Mouse (Mus musculus) gastrocnemius, adult 18-20 months (tissue): ENCODE measurements at regions not wholly inside any gene's neighbourhood (a gene's known extent, or its start where the extent isn't known, plus 50 kb on each side); places are given as distances from the start of the nearest gene placed in this dataset.
"Not testable (repeated sequence)": the region's sequence is repeated elsewhere in the genome, so short reads cannot be mapped to it uniquely, and the experiment has no call there.

Experiments
- DNase-seq: peaks from one replicate; pipeline ENCODE4 v3.0.0; 2021; ENCODE audit warnings: low spot score

GRCm38 (mm10) chr17:27318969-27319695, 114.9 kb upstream of the Lemd2 start:
- no peak for DNase-seq

GRCm38 (mm10) chr17:27317576-27318277, 113.5 kb upstream of the Lemd2 start:
- DNase-seq: peak; percentile 77

- peak; percentile 74 for DNase-seq
Measured at GRCm38 (mm10) chr17:27316711-27317575, 112.7 kb upstream of the Lemd2 start.

- no peak for DNase-seq
Measured at GRCm38 (mm10) chr17:27315947-27316628, 111.8 kb upstream of the Lemd2 start.

GRCm38 (mm10) chr17:27315428-27315827, 111.2 kb upstream of the Lemd2 start:
- no peak for DNase-seq

- no peak for DNase-seq
Measured at GRCm38 (mm10) chr17:27314821-27315392, 110.6 kb upstream of the Lemd2 start.

- DNase-seq: no peak
Measured at GRCm38 (mm10) chr17:27308933-27309332, 104.7 kb upstream of the Lemd2 start.

GRCm38 (mm10) chr17:27304842-27305241, 100.6 kb upstream of the Lemd2 start:
- no peak for DNase-seq

GRCm38 (mm10) chr17:27303633-27304479, 99.6 kb upstream of the Lemd2 start:
- DNase-seq: no peak

- no peak for DNase-seq
Measured at GRCm38 (mm10) chr17:27303061-27303460, 98.8 kb upstream of the Lemd2 start.

GRCm38 (mm10) chr17:27301376-27301775, 97.1 kb upstream of the Lemd2 start:
- no peak for DNase-seq

- DNase-seq: no peak
Measured at GRCm38 (mm10) chr17:27299297-27299696, 95.0 kb upstream of the Lemd2 start.

GRCm38 (mm10) chr17:27298351-27298750, 94.1 kb upstream of the Lemd2 start:
- DNase-seq: no peak

- DNase-seq: no peak
Measured at GRCm38 (mm10) chr17:27296156-27296555, 91.9 kb upstream of the Lemd2 start.

GRCm38 (mm10) chr17:27294208-27294604, 89.9 kb upstream of the Lemd2 start:
- no peak for DNase-seq

- no peak for DNase-seq
Measured at GRCm38 (mm10) chr17:27293586-27294207, 89.4 kb upstream of the Lemd2 start.

- no peak for DNase-seq
Measured at GRCm38 (mm10) chr17:27291673-27292072, 87.4 kb upstream of the Lemd2 start.

GRCm38 (mm10) chr17:27291176-27291575, 86.9 kb upstream of the Lemd2 start:
- DNase-seq: no peak

- no peak for DNase-seq
Measured at GRCm38 (mm10) chr17:27290311-27290710, 86.0 kb upstream of the Lemd2 start.

- not testable (repeated sequence) for DNase-seq
Measured at GRCm38 (mm10) chr17:27289804-27290203, 85.5 kb upstream of the Lemd2 start.
